Mouse (Mus musculus): Measurements from ENCODE around the gene Cmtm1.
"Not testable (repeated sequence)": the region's sequence is repeated elsewhere in the genome, so short reads cannot be mapped to it uniquely, and the experiment has no call there.

DNA sequence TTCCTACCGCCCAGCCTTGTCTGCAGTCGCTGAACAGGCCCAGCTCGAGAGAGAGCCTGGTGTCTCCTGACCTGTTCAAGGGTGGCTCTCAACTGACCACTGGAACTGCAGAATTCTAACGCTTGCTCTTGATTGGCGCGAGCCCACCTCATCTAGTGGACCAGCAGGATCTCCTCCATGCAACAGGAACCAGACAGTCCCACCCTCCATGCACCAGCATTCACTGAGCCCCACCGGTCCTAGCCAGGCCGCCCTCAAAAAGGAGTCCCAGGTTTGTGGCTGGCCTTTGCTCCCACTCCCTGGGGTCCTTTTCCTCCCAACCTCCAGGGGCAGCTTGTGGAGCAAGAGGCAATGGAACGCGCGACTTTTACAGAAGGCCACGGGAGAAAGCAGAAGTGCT, 16.9 kb downstream of the Cmtm1 start, which contains the start of gene Cmtm2a:
- TF ChIP-seq CTCF (conservative IDR thresholded peaks at IDR 0.05; ENCODE audit: insufficient read depth, insufficient read length, low read depth, low read length); POLR2A (IDR thresholded peaks at IDR 0.05; ENCODE audit: low read depth, low read length): not testable (repeated sequence)

All from kidney, adult 2 months (tissue).